Mouse (Mus musculus): ENCODE measurements at regions not wholly inside any gene's neighbourhood (a gene's known extent, or its start where the extent isn't known, plus 50 kb on each side); places are given as distances from the start of the nearest gene placed in this dataset.

DNA sequence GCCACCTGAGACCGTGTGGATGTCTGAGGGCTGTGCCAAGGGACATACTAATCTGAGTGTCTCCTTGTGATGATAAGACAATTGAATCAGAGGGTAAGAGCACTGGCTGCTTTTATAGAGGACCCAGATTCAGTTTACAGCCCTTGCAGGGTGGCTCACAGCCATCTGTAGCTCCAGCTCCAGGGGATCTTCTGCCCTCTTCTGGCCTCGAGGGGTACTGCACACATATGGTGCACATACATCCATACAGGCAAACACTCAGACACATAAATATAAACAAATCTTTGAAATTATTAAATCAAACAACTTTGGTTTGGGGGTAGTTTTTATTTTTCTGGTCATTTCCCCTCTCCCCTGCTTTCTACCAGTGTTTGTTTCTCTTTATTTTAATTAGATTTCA lies 86.4 kb upstream of the Zfp64 start:
- no peak overlapping the region for H3K27ac ChIP-seq (ENCODE audit: low read depth, low read length)
- no peak overlapping the region for H3K4me2 ChIP-seq (ENCODE audit: low read length)
- 0 out of 2 replicates have a peak, but pooled peaks cover 2% of the 10 kb centered on the region for H3K9me3 ChIP-seq (ENCODE audit: control insufficient read depth, low read length)
- no peak overlapping the region for H3K9ac ChIP-seq (ENCODE audit: low read depth, low read length)
- ATAC-seq: no peak
- H3K4me1 ChIP-seq (ENCODE audit: control insufficient read depth, insufficient read depth, low read depth, low read length): no peaks in the 10 kb centered on the region
- WGBS: 82% methylated on average over 2 of the region's 2 CpGs
- H3K4me3 ChIP-seq (ENCODE audit: low read length): no peak overlapping the region
- 0 out of 2 replicates have a peak, but pooled peaks cover 3% of the 10 kb centered on the region for H3K36me3 ChIP-seq (ENCODE audit: control insufficient read depth, insufficient read depth, low read length)
- no peaks in the 10 kb centered on the region for H3K27me3 ChIP-seq (replicated peaks; ENCODE audit: control insufficient read depth, insufficient read depth, low read length)

- peak overlapping the region; percentile 25 for H3K4me2 ChIP-seq (ENCODE audit: low read length)
- 0 out of 2 replicates have a peak, but pooled peaks cover 3% of the 10 kb centered on the region for H3K36me3 ChIP-seq (ENCODE audit: control insufficient read depth, insufficient read depth, low read length)
- no peak overlapping the region for H3K9ac ChIP-seq (ENCODE audit: low read depth, low read length)
- ATAC-seq: no peak
- no peak overlapping the region for H3K4me3 ChIP-seq (ENCODE audit: low read length)
- peak overlapping the region; percentile 29; the same call in 1 of the 2 replicates for H3K27ac ChIP-seq (ENCODE audit: low read depth, low read length)
- no peaks in the 10 kb centered on the region for H3K4me1 ChIP-seq (ENCODE audit: control insufficient read depth, insufficient read depth, low read depth, low read length)
- 0 out of 2 replicates have a peak, but pooled peaks cover 2% of the 10 kb centered on the region for H3K9me3 ChIP-seq (ENCODE audit: control insufficient read depth, low read length)
- 35% methylated on average over 11 of the region's 11 CpGs for WGBS
- no peaks in the 10 kb centered on the region for H3K27me3 ChIP-seq (replicated peaks; ENCODE audit: control insufficient read depth, insufficient read depth, low read length)
Measured at GRCm38 (mm10) chr2:169037975-169038374, 82.6 kb upstream of the Zfp64 start.

GRCm38 (mm10) chr2:169037519-169037918 lies 82.1 kb upstream of the Zfp64 start:
- Histone ChIP-seq H3K9me3 (ENCODE audit: control insufficient read depth, low read length) (0 out of 2 replicates have a peak, but pooled peaks cover 2% of the 10 kb centered on the region), H3K9ac (ENCODE audit: low read depth, low read length) (no peak overlapping the region), H3K36me3 (ENCODE audit: control insufficient read depth, insufficient read depth, low read length) (0 out of 2 replicates have a peak, but pooled peaks cover 3% of the 10 kb centered on the region), H3K27me3 (replicated peaks; ENCODE audit: control insufficient read depth, insufficient read depth, low read length) (no peaks in the 10 kb centered on the region), H3K27ac (ENCODE audit: low read depth, low read length) (peak overlapping the region; percentile 29; the same call in 1 of the 2 replicates), H3K4me1 (ENCODE audit: control insufficient read depth, insufficient read depth, low read depth, low read length) (no peaks in the 10 kb centered on the region), H3K4me2 (ENCODE audit: low read length) (peak overlapping the region; percentile 25), H3K4me3 (ENCODE audit: low read length) (no peak overlapping the region)
- ATAC-seq: no peak
- 53% methylated on average over 9 of the region's 9 CpGs for WGBS

DNA sequence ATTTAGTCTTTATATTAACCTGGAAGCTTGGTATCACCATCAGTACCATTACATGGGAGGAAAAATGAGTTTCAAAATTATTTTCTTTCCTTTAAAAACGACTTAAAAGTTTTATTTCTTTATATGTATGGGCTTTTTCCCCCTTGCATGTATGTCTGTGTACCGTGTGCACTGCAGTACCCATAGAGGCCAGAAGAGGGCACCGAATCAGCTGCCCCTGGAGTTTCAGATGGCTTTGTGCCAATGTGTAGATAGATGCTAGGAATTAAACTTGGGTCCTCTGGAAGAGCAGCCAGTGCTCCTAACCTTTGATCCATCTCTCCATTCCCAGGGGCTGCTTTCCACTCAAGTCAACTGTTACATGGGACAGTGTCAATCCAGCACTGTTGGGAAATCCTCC lies 79.9 kb upstream of the Zfp64 start:
- WGBS: 38% methylated on average over 3 of the region's 3 CpGs
- Histone ChIP-seq H3K27me3 (replicated peaks; ENCODE audit: control insufficient read depth, insufficient read depth, low read length) (no peaks in the 10 kb centered on the region), H3K4me2 (ENCODE audit: low read length) (no peak overlapping the region), H3K4me3 (ENCODE audit: low read length) (no peak overlapping the region), H3K4me1 (ENCODE audit: control insufficient read depth, insufficient read depth, low read depth, low read length) (no peaks in the 10 kb centered on the region), H3K9me3 (ENCODE audit: control insufficient read depth, low read length) (no peaks in the 10 kb centered on the region), H3K36me3 (ENCODE audit: control insufficient read depth, insufficient read depth, low read length) (no peaks in the 10 kb centered on the region), H3K27ac (ENCODE audit: low read depth, low read length) (no peak overlapping the region), H3K9ac (ENCODE audit: low read depth, low read length) (no peak overlapping the region)
- no peak for ATAC-seq

DNA sequence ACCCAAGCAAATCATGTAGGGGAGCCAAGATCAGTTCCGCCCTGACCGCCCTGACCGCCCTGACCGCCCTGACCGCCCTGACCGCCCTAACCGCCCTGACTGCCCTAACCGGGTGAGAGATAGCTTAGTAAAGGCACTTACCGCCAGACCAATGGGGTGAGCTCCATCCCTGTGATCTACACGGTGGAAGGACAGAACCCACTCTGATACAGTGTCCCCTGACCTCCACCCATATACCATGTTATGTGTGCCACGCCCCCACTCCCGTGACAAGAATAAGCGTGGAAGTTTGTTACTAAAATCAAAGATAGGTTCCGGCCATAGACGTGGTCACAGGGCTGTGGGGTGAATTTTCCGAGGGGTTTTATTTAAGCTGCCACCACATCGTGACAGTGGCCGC lies 78.6 kb upstream of the Zfp64 start:
- no peak overlapping the region for H3K4me2 ChIP-seq (ENCODE audit: low read length)
- H3K36me3 ChIP-seq (ENCODE audit: control insufficient read depth, insufficient read depth, low read length): no peaks in the 10 kb centered on the region
- H3K9ac ChIP-seq (ENCODE audit: low read depth, low read length): no peak overlapping the region
- no peak overlapping the region for H3K4me3 ChIP-seq (ENCODE audit: low read length)
- no peaks in the 10 kb centered on the region for H3K27me3 ChIP-seq (replicated peaks; ENCODE audit: control insufficient read depth, insufficient read depth, low read length)
- ATAC-seq: no peak
- WGBS: 68% methylated on average over 18 of the region's 18 CpGs
- H3K9me3 ChIP-seq (ENCODE audit: control insufficient read depth, low read length): no peaks in the 10 kb centered on the region
- H3K27ac ChIP-seq (ENCODE audit: low read depth, low read length): no peak overlapping the region
- no peaks in the 10 kb centered on the region for H3K4me1 ChIP-seq (ENCODE audit: control insufficient read depth, insufficient read depth, low read depth, low read length)

GRCm38 (mm10) chr2:169033181-169033580 lies 77.8 kb upstream of the Zfp64 start:
- 57% methylated on average over 3 of the region's 3 CpGs for WGBS

GRCm38 (mm10) chr2:169028531-169029114 lies 73.2 kb upstream of the Zfp64 start:
- 78% methylated on average over 9 of the region's 9 CpGs for WGBS

More at GRCm38 (mm10) chr2:169033181-169033580, 77.8 kb upstream of the Zfp64 start:
- H3K4me2 ChIP-seq (ENCODE audit: low read length): no peak overlapping the region
- no peaks in the 10 kb centered on the region for H3K4me1 ChIP-seq (ENCODE audit: control insufficient read depth, insufficient read depth, low read depth, low read length)
- no peak overlapping the region for H3K27ac ChIP-seq (ENCODE audit: low read depth, low read length)
- H3K9ac ChIP-seq (ENCODE audit: low read depth, low read length): no peak overlapping the region
- H3K27me3 ChIP-seq (replicated peaks; ENCODE audit: control insufficient read depth, insufficient read depth, low read length): no peaks in the 10 kb centered on the region
- no peaks in the 10 kb centered on the region for H3K9me3 ChIP-seq (ENCODE audit: control insufficient read depth, low read length)
- no peak overlapping the region for H3K4me3 ChIP-seq (ENCODE audit: low read length)
- ATAC-seq: no peak
- H3K36me3 ChIP-seq (ENCODE audit: control insufficient read depth, insufficient read depth, low read length): no peaks in the 10 kb centered on the region

GRCm38 (mm10) chr2:169019037-169019436 lies 63.6 kb upstream of the Zfp64 start:
- Histone ChIP-seq H3K9me3 (ENCODE audit: control insufficient read depth, low read length) (no peaks in the 10 kb centered on the region; the same call in 1 of the 2 replicates), H3K4me3 (ENCODE audit: low read length) (no peak overlapping the region), H3K27me3 (replicated peaks; ENCODE audit: control insufficient read depth, insufficient read depth, low read length) (no peaks in the 10 kb centered on the region), H3K27ac (ENCODE audit: low read depth, low read length) (no peak overlapping the region), H3K9ac (ENCODE audit: low read depth, low read length) (no peak overlapping the region), H3K36me3 (ENCODE audit: control insufficient read depth, insufficient read depth, low read length) (no peaks in the 10 kb centered on the region), H3K4me1 (ENCODE audit: control insufficient read depth, insufficient read depth, low read depth, low read length) (no peaks in the 10 kb centered on the region), H3K4me2 (ENCODE audit: low read length) (no peak overlapping the region)
- ATAC-seq: no peak
- 78% methylated on average over 3 of the region's 3 CpGs for WGBS

More at GRCm38 (mm10) chr2:169028531-169029114, 73.2 kb upstream of the Zfp64 start:
- H3K4me3 ChIP-seq (ENCODE audit: low read length): no peak overlapping the region
- no peaks in the 10 kb centered on the region for H3K9me3 ChIP-seq (ENCODE audit: control insufficient read depth, low read length)
- no peak overlapping the region for H3K4me2 ChIP-seq (ENCODE audit: low read length)
- no peak overlapping the region for H3K27ac ChIP-seq (ENCODE audit: low read depth, low read length)
- no peak for ATAC-seq
- H3K27me3 ChIP-seq (replicated peaks; ENCODE audit: control insufficient read depth, insufficient read depth, low read length): no peaks in the 10 kb centered on the region
- H3K9ac ChIP-seq (ENCODE audit: low read depth, low read length): no peak overlapping the region
- no peaks in the 10 kb centered on the region for H3K4me1 ChIP-seq (ENCODE audit: control insufficient read depth, insufficient read depth, low read depth, low read length)
- H3K36me3 ChIP-seq (ENCODE audit: control insufficient read depth, insufficient read depth, low read length): no peaks in the 10 kb centered on the region

DNA sequence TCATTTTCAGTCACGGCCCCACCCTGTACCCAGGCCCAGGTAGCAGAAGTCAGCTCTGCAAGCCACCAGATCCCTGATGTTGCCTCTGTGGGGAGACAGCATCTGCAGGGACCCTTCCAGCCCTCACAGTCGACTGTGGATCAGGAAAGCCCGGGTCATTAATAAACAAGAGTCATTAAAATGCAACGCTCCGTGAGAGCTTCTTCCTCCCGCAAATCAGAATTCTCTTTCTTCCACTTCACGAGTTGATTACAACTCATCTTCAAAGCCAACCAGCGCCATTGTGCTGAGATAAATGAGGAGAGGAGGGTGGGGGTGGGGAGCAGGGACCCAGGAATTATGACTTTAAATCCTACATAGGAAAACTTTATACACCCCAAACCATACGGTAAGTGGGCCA lies 54.9 kb upstream of the Zfp64 start:
- WGBS: 31% methylated on average over 9 of the region's 9 CpGs
- H3K4me2 ChIP-seq (ENCODE audit: low read length): no peak overlapping the region
- ATAC-seq: no peak
- H3K4me3 ChIP-seq (ENCODE audit: low read length): no peak overlapping the region
- H3K9me3 ChIP-seq (ENCODE audit: control insufficient read depth, low read length): no peaks in the 10 kb centered on the region
- H3K4me1 ChIP-seq (ENCODE audit: control insufficient read depth, insufficient read depth, low read depth, low read length): peaks cover 3% of the 10 kb centered on the region
- H3K27ac ChIP-seq (ENCODE audit: low read depth, low read length): no peak overlapping the region
- H3K9ac ChIP-seq (ENCODE audit: low read depth, low read length): no peak overlapping the region
- no peaks in the 10 kb centered on the region for H3K27me3 ChIP-seq (replicated peaks; ENCODE audit: control insufficient read depth, insufficient read depth, low read length)
- H3K36me3 ChIP-seq (ENCODE audit: control insufficient read depth, insufficient read depth, low read length): no peaks in the 10 kb centered on the region

Data from hindbrain, embryonic 16.5 days (tissue).